Mouse (Mus musculus): ENCODE measurements around the gene Pds5a.

Pds5a gene

DNA sequence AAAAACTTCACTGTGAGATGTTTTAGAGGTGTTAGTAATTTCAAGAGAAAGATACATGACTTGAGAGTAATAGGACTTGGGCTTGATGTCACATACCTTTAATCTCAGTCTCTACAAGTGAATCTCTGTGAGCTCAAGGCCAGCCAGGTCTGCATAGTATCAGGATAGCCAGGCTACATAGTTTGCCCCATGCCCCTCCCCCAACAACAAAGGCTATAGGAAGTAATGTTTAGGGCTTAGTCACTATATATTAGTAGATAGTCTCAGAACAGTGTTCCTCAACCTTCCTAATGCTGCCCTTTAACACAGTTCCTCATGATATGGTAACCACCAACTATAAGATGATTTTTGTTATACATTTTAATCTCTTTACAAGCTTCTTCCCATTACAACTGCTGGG is 141.0 kb downstream of the Pds5a start:
- no peak for DNase-seq
